Mouse (Mus musculus) lung, postnatal 0 days (tissue): Measurements from ENCODE around the gene Adgrl2.

Experiments
- CTCF ChIP-seq: IDR thresholded peaks from 2 replicates; pipeline ENCODE4 v1.5.1; 2016; ENCODE audit warnings: antibody characterized with exemption, mild to moderate bottlenecking
- EP300 ChIP-seq: IDR thresholded peaks from 2 replicates; pipeline ENCODE4 v1.6.1; 2016; ENCODE audit warnings: antibody characterized with exemption, mild to moderate bottlenecking, control low read depth

- TF ChIP-seq EP300, result no peak
- no peak for TF ChIP-seq CTCF
Observed at GRCm38 (mm10) chr3:148905906-148906779, 84.2 kb downstream of the Adgrl2 start.
